Mouse (Mus musculus): ENCODE measurements at regions not wholly inside any gene's neighbourhood (a gene's known extent, or its start where the extent isn't known, plus 50 kb on each side); places are given as distances from the start of the nearest gene placed in this dataset.

- TF ChIP-seq POLR2A (IDR thresholded peaks at IDR 0.05; ENCODE audit: borderline replicate concordance, extremely low read depth, insufficient read depth, insufficient read length, poor library complexity, severe bottlenecking) (no peak), CTCF (IDR thresholded peaks at IDR 0.05; ENCODE audit: borderline replicate concordance, extremely low read depth, insufficient read depth, insufficient read length) (no peak)
- DNase-seq (ENCODE audit: low read depth) = no peak
These were observed 373.5 kb downstream of the H2al1j start for GRCm38 (mm10) chrX:11701095-11701494.

DNA sequence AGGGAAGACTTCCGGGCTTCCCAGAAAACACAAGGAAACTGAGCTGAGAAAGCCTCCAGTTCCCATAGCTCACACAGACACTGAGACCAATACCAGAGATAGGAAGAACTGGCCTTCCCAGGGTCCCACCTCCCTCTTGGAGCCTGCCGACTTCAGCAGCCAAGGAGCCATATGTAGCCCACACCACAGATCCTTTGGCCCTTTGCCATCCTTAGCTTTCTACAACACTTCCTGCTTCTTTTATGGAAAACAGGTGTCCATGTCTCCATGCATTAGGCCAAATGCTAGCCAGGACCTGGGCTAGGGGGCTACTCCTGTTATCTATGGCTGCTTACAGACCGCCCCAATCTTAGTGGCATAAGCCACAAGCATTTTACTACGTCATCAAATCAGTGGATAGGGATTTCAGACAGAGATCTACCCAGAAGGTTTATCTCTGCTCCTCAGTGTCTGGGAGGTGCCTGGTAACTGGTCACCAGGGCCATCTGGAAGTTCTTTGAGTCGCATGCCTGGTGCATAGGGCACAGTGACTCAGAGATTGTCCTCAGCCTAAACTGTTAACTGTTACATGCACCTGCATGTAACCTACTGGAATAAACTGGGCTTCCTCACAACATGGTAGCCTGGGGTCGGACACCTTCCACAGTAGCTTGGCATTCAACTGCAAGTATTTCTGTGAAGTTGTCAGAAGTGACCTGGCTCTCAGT lies 378.4 kb downstream of the H2al1j start:
- no peak for TF ChIP-seq POLR2A (IDR thresholded peaks at IDR 0.05; ENCODE audit: borderline replicate concordance, extremely low read depth, insufficient read depth, insufficient read length, poor library complexity, severe bottlenecking)
- no peak for TF ChIP-seq CTCF (IDR thresholded peaks at IDR 0.05; ENCODE audit: borderline replicate concordance, extremely low read depth, insufficient read depth, insufficient read length)
- no peak for DNase-seq (ENCODE audit: low read depth)

GRCm38 (mm10) chrX:11707330-11707729 lies 379.7 kb downstream of the H2al1j start:
- TF ChIP-seq CTCF (IDR thresholded peaks at IDR 0.05; ENCODE audit: borderline replicate concordance, extremely low read depth, insufficient read depth, insufficient read length) = no peak
- TF ChIP-seq POLR2A (IDR thresholded peaks at IDR 0.05; ENCODE audit: borderline replicate concordance, extremely low read depth, insufficient read depth, insufficient read length, poor library complexity, severe bottlenecking) = no peak
- no peak for DNase-seq (ENCODE audit: low read depth)

- peak; percentile 53 for DNase-seq (ENCODE audit: low read depth)
- TF ChIP-seq CTCF (IDR thresholded peaks at IDR 0.05; ENCODE audit: borderline replicate concordance, extremely low read depth, insufficient read depth, insufficient read length) (no peak), POLR2A (IDR thresholded peaks at IDR 0.05; ENCODE audit: borderline replicate concordance, extremely low read depth, insufficient read depth, insufficient read length, poor library complexity, severe bottlenecking) (no peak)
These were observed 380.7 kb downstream of the H2al1j start for GRCm38 (mm10) chrX:11708325-11708724.

GRCm38 (mm10) chrX:11709326-11709725 lies 381.7 kb downstream of the H2al1j start:
- TF ChIP-seq CTCF (IDR thresholded peaks at IDR 0.05; ENCODE audit: borderline replicate concordance, extremely low read depth, insufficient read depth, insufficient read length) (no peak), POLR2A (IDR thresholded peaks at IDR 0.05; ENCODE audit: borderline replicate concordance, extremely low read depth, insufficient read depth, insufficient read length, poor library complexity, severe bottlenecking) (no peak)
- DNase-seq (ENCODE audit: low read depth) = no peak

DNA sequence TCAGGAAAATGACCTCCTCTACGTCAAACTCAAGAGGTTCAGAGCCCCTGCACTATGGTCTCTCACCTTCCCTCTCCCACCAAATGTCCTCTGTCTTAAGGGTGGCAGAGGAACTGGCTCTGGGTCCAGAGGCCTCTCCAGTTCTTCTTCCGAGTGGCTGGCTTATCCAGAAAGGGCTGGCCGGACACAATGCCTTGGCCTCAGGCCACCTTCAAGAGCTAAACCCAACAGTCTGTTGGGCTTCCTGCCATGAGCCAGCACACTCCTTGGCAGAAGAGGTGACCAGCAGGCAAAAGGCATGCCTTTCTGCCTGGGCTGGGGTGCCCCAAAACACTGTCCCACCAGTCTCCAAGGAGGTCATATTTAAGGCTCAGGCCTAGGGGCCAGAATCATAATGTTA lies 385.8 kb downstream of the H2al1j start:
- DNase-seq (ENCODE audit: low read depth) = no peak
- TF ChIP-seq POLR2A (IDR thresholded peaks at IDR 0.05; ENCODE audit: borderline replicate concordance, extremely low read depth, insufficient read depth, insufficient read length, poor library complexity, severe bottlenecking) (no peak), CTCF (IDR thresholded peaks at IDR 0.05; ENCODE audit: borderline replicate concordance, extremely low read depth, insufficient read depth, insufficient read length) (no peak)

GRCm38 (mm10) chrX:11716773-11717172 lies 389.2 kb downstream of the H2al1j start:
- TF ChIP-seq CTCF (IDR thresholded peaks at IDR 0.05; ENCODE audit: borderline replicate concordance, extremely low read depth, insufficient read depth, insufficient read length) = no peak
- TF ChIP-seq POLR2A (IDR thresholded peaks at IDR 0.05; ENCODE audit: borderline replicate concordance, extremely low read depth, insufficient read depth, insufficient read length, poor library complexity, severe bottlenecking) = no peak

DNA sequence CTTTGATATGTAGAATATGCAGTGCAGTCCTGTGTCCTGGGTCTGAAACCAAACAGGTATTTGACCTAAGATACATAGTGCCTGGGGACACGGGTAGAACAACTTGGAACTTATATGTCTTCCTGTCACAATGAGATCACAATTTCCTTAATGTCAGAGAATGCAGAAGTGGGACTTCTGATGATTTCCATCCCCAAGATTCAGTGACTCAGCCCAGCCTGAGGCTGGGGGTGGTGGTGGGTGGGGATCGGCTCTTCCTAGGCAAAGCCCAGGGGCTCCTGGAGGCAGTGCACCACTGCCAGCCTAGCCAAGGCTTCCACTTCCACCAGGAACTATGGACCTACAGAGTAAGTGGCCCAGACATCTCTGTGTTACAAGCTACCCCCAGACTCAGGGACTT lies 391.2 kb downstream of the H2al1j start:
- TF ChIP-seq POLR2A (IDR thresholded peaks at IDR 0.05; ENCODE audit: borderline replicate concordance, extremely low read depth, insufficient read depth, insufficient read length, poor library complexity, severe bottlenecking) = no peak
- no peak for TF ChIP-seq CTCF (IDR thresholded peaks at IDR 0.05; ENCODE audit: borderline replicate concordance, extremely low read depth, insufficient read depth, insufficient read length)
- no peak for DNase-seq (ENCODE audit: low read depth)

More at GRCm38 (mm10) chrX:11716773-11717172, 389.2 kb downstream of the H2al1j start:
- DNase-seq (ENCODE audit: low read depth) = no peak

DNA sequence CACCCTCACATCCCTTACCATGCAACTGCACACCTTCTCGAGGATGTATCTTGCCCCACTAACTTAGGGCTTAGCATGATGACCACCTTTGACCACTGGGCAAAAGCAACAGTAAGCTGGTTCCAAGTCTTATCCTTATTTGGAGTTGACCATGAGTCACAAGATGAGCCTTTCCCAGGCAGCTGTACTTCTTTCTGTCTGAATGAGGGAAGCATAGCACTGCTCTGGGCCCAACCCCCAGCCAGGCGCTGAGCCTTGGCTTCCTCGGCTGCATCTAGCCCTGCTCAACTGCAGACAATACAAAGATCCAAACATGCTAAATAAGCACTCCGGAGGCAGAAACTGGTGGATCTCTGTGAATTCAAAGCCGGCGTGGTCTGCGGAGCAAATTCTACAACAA lies 392.9 kb downstream of the H2al1j start:
- TF ChIP-seq POLR2A (IDR thresholded peaks at IDR 0.05; ENCODE audit: borderline replicate concordance, extremely low read depth, insufficient read depth, insufficient read length, poor library complexity, severe bottlenecking) (no peak), CTCF (IDR thresholded peaks at IDR 0.05; ENCODE audit: borderline replicate concordance, extremely low read depth, insufficient read depth, insufficient read length) (no peak)
- DNase-seq (ENCODE audit: low read depth) = peak; percentile 13

- DNase-seq (ENCODE audit: low read depth) = no peak
- TF ChIP-seq POLR2A (IDR thresholded peaks at IDR 0.05; ENCODE audit: borderline replicate concordance, extremely low read depth, insufficient read depth, insufficient read length, poor library complexity, severe bottlenecking) = no peak
- TF ChIP-seq CTCF (IDR thresholded peaks at IDR 0.05; ENCODE audit: borderline replicate concordance, extremely low read depth, insufficient read depth, insufficient read length) = no peak
These were observed 395.1 kb downstream of the H2al1j start for GRCm38 (mm10) chrX:11722730-11723129.

DNA sequence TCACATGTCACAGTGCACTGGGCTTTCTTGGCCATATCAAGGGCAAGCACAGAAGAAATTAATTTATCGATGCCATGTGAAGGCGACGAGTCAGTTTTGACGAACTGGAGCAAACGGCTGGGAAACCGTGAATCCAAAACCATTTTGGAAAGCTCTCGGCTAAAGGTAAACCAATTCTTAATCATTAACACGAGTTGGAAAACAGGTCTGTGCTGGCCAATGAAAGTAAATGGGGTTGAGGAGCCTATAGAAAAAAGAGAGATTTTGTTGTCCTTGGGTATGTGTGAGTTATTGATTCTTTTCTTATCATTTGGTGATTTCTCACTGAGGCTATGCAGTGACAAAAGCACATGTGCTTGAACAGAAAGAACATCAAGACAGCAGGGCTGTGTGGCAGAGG lies 397.1 kb downstream of the H2al1j start:
- no peak for DNase-seq (ENCODE audit: low read depth)
- TF ChIP-seq POLR2A (IDR thresholded peaks at IDR 0.05; ENCODE audit: borderline replicate concordance, extremely low read depth, insufficient read depth, insufficient read length, poor library complexity, severe bottlenecking) (no peak), CTCF (IDR thresholded peaks at IDR 0.05; ENCODE audit: borderline replicate concordance, extremely low read depth, insufficient read depth, insufficient read length) (no peak)

DNA sequence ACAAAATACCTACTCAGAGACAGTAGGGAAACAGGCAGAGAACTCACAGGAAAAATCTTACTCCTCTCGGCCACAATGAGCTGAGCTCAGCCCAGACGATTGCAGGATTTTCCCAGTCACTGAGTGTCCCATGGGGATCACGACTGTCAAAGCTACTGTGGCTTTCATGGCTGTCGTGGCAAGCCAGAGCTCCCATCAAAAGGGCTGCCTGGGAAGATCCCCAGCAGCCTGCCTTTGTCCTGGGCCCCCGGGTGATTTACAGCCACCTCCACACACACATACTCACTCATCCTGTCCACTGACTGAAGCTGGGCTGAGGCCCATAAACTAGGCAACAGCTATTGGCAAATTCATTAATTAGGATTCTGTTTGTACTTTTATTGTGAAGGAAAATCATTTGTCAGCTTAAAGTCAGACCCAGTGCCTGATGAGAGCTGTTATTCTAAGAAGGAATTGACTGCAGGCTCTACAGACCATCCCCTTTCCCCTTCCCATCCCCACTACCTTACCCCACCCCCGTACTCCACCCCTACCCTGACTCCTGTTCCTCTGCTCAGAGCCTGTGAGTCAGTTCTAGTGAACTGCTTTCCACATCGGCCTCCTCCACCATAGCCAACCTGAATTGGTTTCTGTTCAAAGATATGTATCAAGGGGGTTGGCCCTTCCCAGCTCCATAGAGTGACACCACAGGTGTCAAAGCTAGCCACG lies 399.1 kb downstream of the H2al1j start:
- DNase-seq (ENCODE audit: low read depth) = peak; percentile 47
- TF ChIP-seq CTCF (IDR thresholded peaks at IDR 0.05; ENCODE audit: borderline replicate concordance, extremely low read depth, insufficient read depth, insufficient read length) (no peak), POLR2A (IDR thresholded peaks at IDR 0.05; ENCODE audit: borderline replicate concordance, extremely low read depth, insufficient read depth, insufficient read length, poor library complexity, severe bottlenecking) (no peak)
